Mouse (Mus musculus): ENCODE measurements around the gene Slc47a1. TPM values are rescaled to one million over a fixed set of nuclear protein-coding genes. Genes with fewer than 3 reads are reported as not detected.

Gene Slc47a1
- polyA plus RNA-seq, 1 experiment from 2014 or later, result 3.6 TPM

DNA sequence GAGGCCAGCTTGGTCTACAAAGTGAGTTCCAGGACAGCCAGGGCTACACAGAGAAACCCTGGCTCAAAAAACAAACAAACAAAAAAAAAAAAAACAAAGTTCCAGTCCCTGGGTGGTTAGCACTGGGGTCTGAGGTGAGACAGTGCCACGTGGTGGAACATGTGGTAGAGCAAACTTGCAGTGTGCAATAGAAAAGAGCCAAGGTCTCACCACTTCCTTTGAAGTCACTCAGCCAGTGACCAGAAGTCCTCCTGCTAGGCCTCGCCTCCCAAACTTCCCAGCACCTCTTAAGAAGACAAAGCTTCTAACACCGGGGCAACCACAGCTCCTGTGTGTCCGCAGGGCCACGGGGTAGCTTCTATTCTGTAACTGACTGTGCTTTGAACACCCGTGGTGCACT is 9.1 kb upstream of the Slc47a1 start:
- H3K4me2 ChIP-seq (ENCODE audit: low read depth, low read length), result no peak overlapping the region
- no peak for ATAC-seq (ENCODE audit: low read depth)
- H3K9ac ChIP-seq (ENCODE audit: low read length), result no peak overlapping the region
- H3K9me3 ChIP-seq (ENCODE audit: control insufficient read depth, low read length), result no peaks in the 10 kb centered on the region
- no peaks in the 10 kb centered on the region for H3K4me1 ChIP-seq (replicated peaks; ENCODE audit: control insufficient read depth, insufficient read depth, low read length)
- 61% methylated on average over 6 of the region's 6 CpGs for WGBS
- no peak overlapping the region for H3K27ac ChIP-seq (ENCODE audit: low read length)
- no peaks in the 10 kb centered on the region for H3K36me3 ChIP-seq (ENCODE audit: control insufficient read depth, insufficient read depth, low read length)
- H3K4me3 ChIP-seq (ENCODE audit: low read length), result no peak overlapping the region
- no peaks in the 10 kb centered on the region for H3K27me3 ChIP-seq (ENCODE audit: control insufficient read depth, insufficient read depth, low read depth, low read length)

- no peaks in the 10 kb centered on the region for H3K9me3 ChIP-seq (ENCODE audit: control insufficient read depth, low read length)
- no peaks in the 10 kb centered on the region for H3K4me1 ChIP-seq (replicated peaks; ENCODE audit: control insufficient read depth, insufficient read depth, low read length)
- no peak overlapping the region for H3K4me3 ChIP-seq (ENCODE audit: low read length)
- no peaks in the 10 kb centered on the region for H3K27me3 ChIP-seq (ENCODE audit: control insufficient read depth, insufficient read depth, low read depth, low read length)
- 54% methylated on average over 4 of the region's 4 CpGs for WGBS
- no peak overlapping the region for H3K4me2 ChIP-seq (ENCODE audit: low read depth, low read length)
- H3K9ac ChIP-seq (ENCODE audit: low read length), result no peak overlapping the region
- H3K27ac ChIP-seq (ENCODE audit: low read length), result no peak overlapping the region
- H3K36me3 ChIP-seq (ENCODE audit: control insufficient read depth, insufficient read depth, low read length), result no peaks in the 10 kb centered on the region
- no peak for ATAC-seq (ENCODE audit: low read depth)
Observed at GRCm38 (mm10) chr11:61385725-61386124, 7.6 kb upstream of the Slc47a1 start.

DNA sequence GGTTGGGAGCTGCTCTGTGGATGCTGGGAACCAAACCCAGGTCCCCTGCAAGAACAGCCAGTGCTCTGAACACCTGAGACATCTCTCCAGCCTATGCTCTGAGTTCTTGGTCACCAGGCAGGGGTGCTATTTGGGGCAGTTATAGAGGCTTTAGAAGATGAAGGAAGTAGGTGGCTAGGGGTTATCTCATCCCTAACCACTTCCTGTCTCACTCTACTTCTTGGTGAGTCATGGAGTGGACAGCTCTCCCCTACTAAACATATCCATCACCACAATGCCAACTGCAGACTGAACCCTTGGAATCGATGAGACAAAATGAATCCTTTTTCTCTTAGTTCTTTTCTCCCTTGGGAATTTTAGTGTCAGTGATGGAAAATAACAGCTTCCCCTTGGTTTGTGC is 3.1 kb upstream of the Slc47a1 start:
- Histone ChIP-seq H3K27me3 (ENCODE audit: control insufficient read depth, insufficient read depth, low read depth, low read length) (peaks cover 21% of the 10 kb centered on the region), H3K27ac (ENCODE audit: low read length) (no peak overlapping the region), H3K9me3 (ENCODE audit: control insufficient read depth, low read length) (no peaks in the 10 kb centered on the region), H3K9ac (ENCODE audit: low read length) (no peak overlapping the region), H3K4me2 (ENCODE audit: low read depth, low read length) (no peak overlapping the region), H3K36me3 (ENCODE audit: control insufficient read depth, insufficient read depth, low read length) (no peaks in the 10 kb centered on the region), H3K4me1 (replicated peaks; ENCODE audit: control insufficient read depth, insufficient read depth, low read length) (peaks cover 13% of the 10 kb centered on the region; the same call in 1 of the 2 replicates), H3K4me3 (ENCODE audit: low read length) (no peak overlapping the region)
- 93% methylated on average over 1 of the region's 1 CpGs for WGBS
- ATAC-seq (ENCODE audit: low read depth), result no peak

- Histone ChIP-seq H3K27me3 (ENCODE audit: control insufficient read depth, insufficient read depth, low read depth, low read length) (peaks cover 21% of the 10 kb centered on the region), H3K4me3 (ENCODE audit: low read length) (no peak overlapping the region), H3K4me1 (replicated peaks; ENCODE audit: control insufficient read depth, insufficient read depth, low read length) (peaks cover 13% of the 10 kb centered on the region; the same call in 1 of the 2 replicates), H3K27ac (ENCODE audit: low read length) (no peak overlapping the region), H3K9me3 (ENCODE audit: control insufficient read depth, low read length) (no peaks in the 10 kb centered on the region), H3K4me2 (ENCODE audit: low read depth, low read length) (no peak overlapping the region), H3K36me3 (ENCODE audit: control insufficient read depth, insufficient read depth, low read length) (no peaks in the 10 kb centered on the region), H3K9ac (ENCODE audit: low read length) (no peak overlapping the region)
- ATAC-seq (ENCODE audit: low read depth), result no peak
- 51% methylated on average over 4 of the region's 4 CpGs for WGBS
Observed at GRCm38 (mm10) chr11:61378651-61379050, 506 bp upstream of the Slc47a1 start.

- Histone ChIP-seq H3K4me3 (ENCODE audit: low read length) (no peak overlapping the region), H3K9ac (ENCODE audit: low read length) (no peak overlapping the region), H3K27me3 (ENCODE audit: control insufficient read depth, insufficient read depth, low read depth, low read length) (no peaks in the 10 kb centered on the region), H3K4me2 (ENCODE audit: low read depth, low read length) (no peak overlapping the region), H3K4me1 (replicated peaks; ENCODE audit: control insufficient read depth, insufficient read depth, low read length) (0 out of 2 replicates have a peak, but pooled peaks cover 2% of the 10 kb centered on the region), H3K36me3 (ENCODE audit: control insufficient read depth, insufficient read depth, low read length) (no peaks in the 10 kb centered on the region), H3K27ac (ENCODE audit: low read length) (no peak overlapping the region), H3K9me3 (ENCODE audit: control insufficient read depth, low read length) (no peaks in the 10 kb centered on the region)
- WGBS, result 89% methylated on average over 2 of the region's 2 CpGs
- ATAC-seq (ENCODE audit: low read depth), result no peak
Observed at GRCm38 (mm10) chr11:61368668-61369067, 9.5 kb downstream of the Slc47a1 start.

- no peaks in the 10 kb centered on the region for H3K9me3 ChIP-seq (ENCODE audit: control insufficient read depth, low read length)
- no peaks in the 10 kb centered on the region for H3K27me3 ChIP-seq (ENCODE audit: control insufficient read depth, insufficient read depth, low read depth, low read length)
- H3K4me3 ChIP-seq (ENCODE audit: low read length), result no peak overlapping the region
- peak; percentile 94 for ATAC-seq (ENCODE audit: low read depth)
- H3K4me2 ChIP-seq (ENCODE audit: low read depth, low read length), result peak overlapping the region; percentile 13; the same call in 1 of the 2 replicates
- H3K9ac ChIP-seq (ENCODE audit: low read length), result no peak overlapping the region
- H3K4me1 ChIP-seq (replicated peaks; ENCODE audit: control insufficient read depth, insufficient read depth, low read length), result 0 out of 2 replicates have a peak, but pooled peaks cover 2% of the 10 kb centered on the region
- H3K27ac ChIP-seq (ENCODE audit: low read length), result peak overlapping the region; percentile 85
- WGBS, result 49% methylated on average over 9 of the region's 9 CpGs
- H3K36me3 ChIP-seq (ENCODE audit: control insufficient read depth, insufficient read depth, low read length), result no peaks in the 10 kb centered on the region
Observed at GRCm38 (mm10) chr11:61366517-61367273, 11.4 kb downstream of the Slc47a1 start.

- Histone ChIP-seq H3K4me1 (replicated peaks; ENCODE audit: control insufficient read depth, insufficient read depth, low read length) (0 out of 2 replicates have a peak, but pooled peaks cover 2% of the 10 kb centered on the region), H3K9me3 (ENCODE audit: control insufficient read depth, low read length) (no peaks in the 10 kb centered on the region), H3K4me3 (ENCODE audit: low read length) (no peak overlapping the region), H3K4me2 (ENCODE audit: low read depth, low read length) (peak overlapping the region; percentile 13), H3K9ac (ENCODE audit: low read length) (no peak overlapping the region), H3K27me3 (ENCODE audit: control insufficient read depth, insufficient read depth, low read depth, low read length) (no peaks in the 10 kb centered on the region), H3K27ac (ENCODE audit: low read length) (peak overlapping the region; percentile 85), H3K36me3 (ENCODE audit: control insufficient read depth, insufficient read depth, low read length) (no peaks in the 10 kb centered on the region)
- ATAC-seq (ENCODE audit: low read depth), result peak; percentile 81
- WGBS, result 35% methylated on average over 3 of the region's 3 CpGs
Observed at GRCm38 (mm10) chr11:61365938-61366337, 12.2 kb downstream of the Slc47a1 start.

GRCm38 (mm10) chr11:61364096-61364495 is 14.0 kb downstream of the Slc47a1 start:
- Histone ChIP-seq H3K36me3 (ENCODE audit: control insufficient read depth, insufficient read depth, low read length) (no peaks in the 10 kb centered on the region), H3K4me3 (ENCODE audit: low read length) (no peak overlapping the region), H3K27ac (ENCODE audit: low read length) (no peak overlapping the region), H3K27me3 (ENCODE audit: control insufficient read depth, insufficient read depth, low read depth, low read length) (no peaks in the 10 kb centered on the region), H3K4me2 (ENCODE audit: low read depth, low read length) (no peak overlapping the region), H3K4me1 (replicated peaks; ENCODE audit: control insufficient read depth, insufficient read depth, low read length) (0 out of 2 replicates have a peak, but pooled peaks cover 2% of the 10 kb centered on the region), H3K9ac (ENCODE audit: low read length) (no peak overlapping the region), H3K9me3 (ENCODE audit: control insufficient read depth, low read length) (no peaks in the 10 kb centered on the region)
- ATAC-seq (ENCODE audit: low read depth), result no peak
- WGBS, result 86% methylated on average over 6 of the region's 6 CpGs

GRCm38 (mm10) chr11:61361515-61362190 is 16.5 kb downstream of the Slc47a1 start:
- Histone ChIP-seq H3K27me3 (ENCODE audit: control insufficient read depth, insufficient read depth, low read depth, low read length) (no peaks in the 10 kb centered on the region), H3K4me1 (replicated peaks; ENCODE audit: control insufficient read depth, insufficient read depth, low read length) (0 out of 2 replicates have a peak, but pooled peaks cover under 1% of the 10 kb centered on the region), H3K9ac (ENCODE audit: low read length) (no peak overlapping the region), H3K27ac (ENCODE audit: low read length) (no peak overlapping the region), H3K4me2 (ENCODE audit: low read depth, low read length) (no peak overlapping the region), H3K4me3 (ENCODE audit: low read length) (no peak overlapping the region), H3K36me3 (ENCODE audit: control insufficient read depth, insufficient read depth, low read length) (no peaks in the 10 kb centered on the region), H3K9me3 (ENCODE audit: control insufficient read depth, low read length) (no peaks in the 10 kb centered on the region)
- ATAC-seq (ENCODE audit: low read depth), result no peak
- WGBS, result 83% methylated on average over 11 of the region's 11 CpGs

Data from lung, embryonic 16.5 days (tissue).